Mouse (Mus musculus) brain, adult 2 months (tissue): ENCODE data around the gene Cyp2j13.
"Not testable (repeated sequence)": the region's sequence is repeated elsewhere in the genome, so short reads cannot be mapped to it uniquely, and the experiment has no call there.

Experiments
- DNase-seq: peaks from one replicate; pipeline ENCODE4 v3.0.0; 2011; ENCODE audit warnings: low read depth, low spot score

The Cyp2j13 gene

DNA sequence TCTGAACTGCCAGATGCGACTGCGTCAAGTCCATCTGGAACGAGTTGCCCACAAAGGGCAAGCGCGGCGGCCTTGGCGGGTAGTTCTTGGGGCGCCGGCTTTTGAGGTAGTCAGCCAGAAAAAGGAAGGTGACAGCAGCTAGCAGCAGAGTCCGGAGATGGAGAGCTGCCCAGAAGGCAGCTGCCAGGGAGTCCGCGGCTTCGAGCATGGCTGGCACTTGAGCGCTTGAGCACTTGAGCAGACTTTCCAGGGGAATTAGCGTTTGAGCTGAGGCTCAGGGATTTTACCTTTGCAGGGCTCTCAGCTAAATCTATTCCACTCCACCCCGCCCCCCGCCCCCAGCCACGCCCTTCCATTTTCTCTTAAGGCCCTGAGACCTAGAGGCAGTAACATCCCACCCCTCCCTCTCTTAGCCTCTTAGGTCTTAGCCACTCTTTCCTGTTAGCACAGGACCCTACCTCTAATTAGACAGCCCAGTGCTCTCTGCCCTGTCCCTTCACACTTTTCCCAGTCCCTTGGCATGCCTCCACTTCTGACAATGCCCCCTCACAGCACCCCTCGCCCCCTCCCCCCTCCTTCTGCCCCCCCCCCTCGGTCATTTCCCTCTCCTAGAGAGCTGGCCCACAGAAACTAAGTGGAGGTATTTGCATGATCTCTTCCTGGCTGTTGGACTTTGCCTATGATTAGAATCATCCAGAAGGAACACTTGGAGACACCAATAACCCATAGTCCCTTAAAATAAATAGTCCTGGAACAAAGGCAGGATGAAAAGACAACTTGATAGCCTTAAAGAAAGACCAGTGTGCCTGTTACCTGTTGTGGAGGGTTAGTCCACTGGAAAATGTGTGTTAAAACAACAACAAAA, at the start of gene Cyp2j13:
Cyp2j13 (minus strand) TSS at position 286 of the 865 bp plus-strand sequence.
- DNase-seq = peak; percentile 79

GRCm38 (mm10) chr4:96096841-96097240, 19.5 kb upstream of the Cyp2j13 start:
- peak; percentile 41 for DNase-seq

- DNase-seq = peak; percentile 4
Measured at GRCm38 (mm10) chr4:96091869-96092268, 14.5 kb upstream of the Cyp2j13 start.

GRCm38 (mm10) chr4:96089356-96090048, 12.2 kb upstream of the Cyp2j13 start:
- DNase-seq = not testable (repeated sequence)

- no peak for DNase-seq
Measured at GRCm38 (mm10) chr4:96078308-96078707, 962 bp upstream of the Cyp2j13 start.

DNA sequence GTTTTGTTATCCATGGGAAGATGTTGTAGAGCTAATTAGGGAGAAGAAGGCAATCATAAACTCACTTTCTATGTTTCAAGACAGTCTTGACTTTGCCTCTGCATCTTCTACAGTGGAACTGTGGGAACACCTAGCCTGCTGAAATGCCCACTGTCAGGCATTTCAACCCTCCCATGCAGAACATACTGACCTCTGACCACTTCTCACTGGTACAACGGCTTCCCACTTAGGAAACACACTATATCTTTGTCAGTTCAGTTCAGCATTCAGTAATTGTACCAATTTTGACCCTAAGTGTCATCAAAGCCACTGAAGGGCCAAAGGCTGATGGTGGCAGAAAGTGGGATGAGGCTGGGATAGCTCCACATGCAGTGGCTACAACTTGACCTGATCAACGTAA, 15.3 kb downstream of the Cyp2j13 start:
- DNase-seq = no peak

DNA sequence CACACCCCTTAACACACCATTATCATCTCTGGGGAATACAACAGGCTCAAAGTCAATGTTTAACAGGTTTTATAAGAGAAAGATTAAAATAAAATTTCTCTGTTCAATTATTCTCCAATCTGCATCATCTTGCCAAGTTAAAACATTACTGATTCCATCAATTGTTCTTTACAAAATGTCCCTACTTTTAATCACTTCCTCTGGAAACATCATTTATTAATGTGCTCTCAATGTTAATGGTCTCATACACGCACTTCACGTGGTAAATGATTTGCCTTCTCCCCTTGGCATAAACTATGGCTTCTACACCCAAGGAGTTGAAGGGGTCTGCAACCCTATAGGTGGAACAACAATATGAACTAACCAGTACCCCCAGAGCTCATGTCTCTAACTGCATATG, 17.2 kb downstream of the Cyp2j13 start:
- DNase-seq = no peak

DNA sequence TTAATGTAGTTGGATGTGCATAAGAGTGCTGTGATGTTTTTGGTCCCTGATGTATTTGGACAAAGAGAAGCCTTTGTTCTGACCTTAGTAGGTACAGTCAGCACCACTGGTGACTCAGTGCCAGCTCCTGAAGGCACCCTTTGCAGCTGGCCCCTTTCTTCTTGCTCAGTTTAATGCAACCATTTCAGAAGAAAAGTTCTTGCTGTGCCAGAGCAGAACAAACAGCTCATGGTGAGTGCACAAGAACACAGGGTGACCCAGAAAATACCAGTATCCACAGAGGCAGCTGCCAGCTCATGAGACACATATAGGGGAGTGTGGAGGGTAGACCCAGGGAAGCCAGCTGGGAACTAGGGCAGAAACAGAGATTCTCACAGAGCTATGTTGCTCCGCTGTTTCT, 48.9 kb downstream of the Cyp2j13 start:
- DNase-seq = peak; percentile 83

GRCm38 (mm10) chr4:96022803-96023202, 54.5 kb downstream of the Cyp2j13 start:
- peak; percentile 55 for DNase-seq

- DNase-seq = peak; percentile 19
Measured at GRCm38 (mm10) chr4:96016875-96017274, 60.5 kb downstream of the Cyp2j13 start.

GRCm38 (mm10) chr4:95982221-95982620, 95.1 kb downstream of the Cyp2j13 start:
- DNase-seq = not testable (repeated sequence)
